Mouse (Mus musculus): ENCODE data around the gene Tssk2. TPM values are rescaled to one million over a fixed set of nuclear protein-coding genes. Genes with fewer than 3 reads are reported as not detected.

Gene Tssk2
- polyA plus RNA-seq, 1 experiment: not detected

- no peak for TF ChIP-seq POLR2A (IDR thresholded peaks at IDR 0.05; ENCODE audit: low read depth, low read length)
- peak; percentile 90 for TF ChIP-seq CTCF (IDR thresholded peaks at IDR 0.05; ENCODE audit: extremely low read depth, insufficient read depth, insufficient read length, insufficient replicate concordance)
- Histone ChIP-seq H3K36me3 (ENCODE audit: control insufficient read depth, insufficient read depth, low read length) (no peaks in the 10 kb centered on the region), H3K27me3 (ENCODE audit: control insufficient read depth, insufficient read depth, low read length) (no peaks in the 10 kb centered on the region), H3K27ac (ENCODE audit: insufficient read depth, low read length) (no peak overlapping the region), H3K4me3 (ENCODE audit: extremely low read depth, insufficient read depth, insufficient read length) (no peak overlapping the region), H3K4me1 (ENCODE audit: control insufficient read depth, insufficient read depth, insufficient read length) (peaks cover 2% of the 10 kb centered on the region; the same call in 1 of the 2 replicates)
- 8% methylated on average over 7 of the region's 7 CpGs for WGBS
- peak in 1 of 2 experiments; percentile 72 for DNase-seq (ENCODE audit: low read depth in 1 of 2, low spot score in 2 of 2)
Measured at GRCm38 (mm10) chr16:17938821-17939220, 40.4 kb downstream of the Tssk2 start.

- 36% methylated on average over 9 of the region's 9 CpGs for WGBS
- Histone ChIP-seq H3K36me3 (ENCODE audit: control insufficient read depth, insufficient read depth, low read length) (no peaks in the 10 kb centered on the region), H3K4me3 (ENCODE audit: extremely low read depth, insufficient read depth, insufficient read length) (no peak overlapping the region), H3K27ac (ENCODE audit: insufficient read depth, low read length) (no peak overlapping the region), H3K4me1 (ENCODE audit: control insufficient read depth, insufficient read depth, insufficient read length) (peaks cover 2% of the 10 kb centered on the region; the same call in 1 of the 2 replicates), H3K27me3 (ENCODE audit: control insufficient read depth, insufficient read depth, low read length) (no peaks in the 10 kb centered on the region)
- TF ChIP-seq POLR2A (IDR thresholded peaks at IDR 0.05; ENCODE audit: low read depth, low read length) (no peak), CTCF (IDR thresholded peaks at IDR 0.05; ENCODE audit: extremely low read depth, insufficient read depth, insufficient read length, insufficient replicate concordance) (no peak)
- DNase-seq (ENCODE audit: low read depth in 1 of 2, low spot score in 2 of 2): no peak
Measured at GRCm38 (mm10) chr16:17939255-17939751, 40.9 kb downstream of the Tssk2 start.

- WGBS: 84% methylated on average over 8 of the region's 8 CpGs
Measured at GRCm38 (mm10) chr16:17943466-17943865, 45.0 kb downstream of the Tssk2 start.

GRCm38 (mm10) chr16:17945081-17945831 is 46.8 kb downstream of the Tssk2 start:
- H3K36me3 ChIP-seq (ENCODE audit: control insufficient read depth, insufficient read depth, low read length): no peaks in the 10 kb centered on the region
- DNase-seq (ENCODE audit: low read depth in 1 of 2, low spot score in 2 of 2): no peak
- 65% methylated on average over 7 of the region's 7 CpGs for WGBS
- H3K4me1 ChIP-seq (ENCODE audit: control insufficient read depth, insufficient read depth, insufficient read length): no peaks in the 10 kb centered on the region
- H3K4me3 ChIP-seq (ENCODE audit: extremely low read depth, insufficient read depth, insufficient read length): no peak overlapping the region
- H3K27me3 ChIP-seq (ENCODE audit: control insufficient read depth, insufficient read depth, low read length): no peaks in the 10 kb centered on the region
- H3K27ac ChIP-seq (ENCODE audit: insufficient read depth, low read length): no peak overlapping the region
- TF ChIP-seq POLR2A (IDR thresholded peaks at IDR 0.05; ENCODE audit: low read depth, low read length) (no peak), CTCF (IDR thresholded peaks at IDR 0.05; ENCODE audit: extremely low read depth, insufficient read depth, insufficient read length, insufficient replicate concordance) (no peak)

More at GRCm38 (mm10) chr16:17943466-17943865, 45.0 kb downstream of the Tssk2 start:
- Histone ChIP-seq H3K36me3 (ENCODE audit: control insufficient read depth, insufficient read depth, low read length) (no peaks in the 10 kb centered on the region), H3K4me1 (ENCODE audit: control insufficient read depth, insufficient read depth, insufficient read length) (no peaks in the 10 kb centered on the region), H3K27me3 (ENCODE audit: control insufficient read depth, insufficient read depth, low read length) (no peaks in the 10 kb centered on the region), H3K4me3 (ENCODE audit: extremely low read depth, insufficient read depth, insufficient read length) (no peak overlapping the region), H3K27ac (ENCODE audit: insufficient read depth, low read length) (no peak overlapping the region)
- DNase-seq (ENCODE audit: low read depth in 1 of 2, low spot score in 2 of 2): no peak
- TF ChIP-seq CTCF (IDR thresholded peaks at IDR 0.05; ENCODE audit: extremely low read depth, insufficient read depth, insufficient read length, insufficient replicate concordance) (no peak), POLR2A (IDR thresholded peaks at IDR 0.05; ENCODE audit: low read depth, low read length) (no peak)

GRCm38 (mm10) chr16:17949421-17949877 is 51.0 kb downstream of the Tssk2 start:
- H3K4me3 ChIP-seq (ENCODE audit: extremely low read depth, insufficient read depth, insufficient read length): no peak overlapping the region
- TF ChIP-seq POLR2A (IDR thresholded peaks at IDR 0.05; ENCODE audit: low read depth, low read length) (no peak), CTCF (IDR thresholded peaks at IDR 0.05; ENCODE audit: extremely low read depth, insufficient read depth, insufficient read length, insufficient replicate concordance) (no peak)
- H3K27ac ChIP-seq (ENCODE audit: insufficient read depth, low read length): no peak overlapping the region
- no peaks in the 10 kb centered on the region for H3K27me3 ChIP-seq (ENCODE audit: control insufficient read depth, insufficient read depth, low read length)
- no peaks in the 10 kb centered on the region for H3K4me1 ChIP-seq (ENCODE audit: control insufficient read depth, insufficient read depth, insufficient read length)
- DNase-seq (ENCODE audit: low read depth in 1 of 2, low spot score in 2 of 2): no peak
- no peaks in the 10 kb centered on the region for H3K36me3 ChIP-seq (ENCODE audit: control insufficient read depth, insufficient read depth, low read length)
- WGBS: 62% methylated on average over 2 of the region's 2 CpGs

Other genes with a start within 250 kb of the Tssk2 start
- 110 and 117 TPM in 2 replicates for gene Med15, start 165.7 kb upstream of the Tssk2 start, polyA plus RNA-seq (2012; rRNA removed)
- gene Klhl22, start 139.0 kb upstream of the Tssk2 start, polyA plus RNA-seq (2012; rRNA removed): 20.0 and 25.5 TPM in 2 replicates
- 27.6 and 40.8 TPM in 2 replicates for gene Scarf2, start 101.4 kb upstream of the Tssk2 start, polyA plus RNA-seq (2012; rRNA removed)
- not detected in 2 replicates for gene B830017H08Rik, start 65.5 kb upstream of the Tssk2 start, polyA plus RNA-seq (2012; rRNA removed)
- 10.0 and 11.2 TPM in 2 replicates for gene Car15, start 60.3 kb upstream of the Tssk2 start, polyA plus RNA-seq (2012; rRNA removed)
- gene Gm20518, start 7.0 kb upstream of the Tssk2 start, polyA plus RNA-seq (2012; rRNA removed): 1.4 and 1.7 TPM in 2 replicates
- gene Tssk1, start 4.4 kb upstream of the Tssk2 start, polyA plus RNA-seq (2012; rRNA removed): 0.04 TPM in 1 of 2 replicates, not detected in the other
- gene Dgcr2, start 75 bp upstream of the Tssk2 start, polyA plus RNA-seq (2012; rRNA removed): 57.7 and 85.0 TPM in 2 replicates
- 19.3 and 22.7 TPM in 2 replicates for gene Ess2, start 12.7 kb downstream of the Tssk2 start, polyA plus RNA-seq (2012; rRNA removed)
- not detected in 2 replicates for gene Gsc2, start 16.4 kb downstream of the Tssk2 start, polyA plus RNA-seq (2012; rRNA removed)
- 46.1 and 59.0 TPM in 2 replicates for gene Slc25a1, start 29.6 kb downstream of the Tssk2 start, polyA plus RNA-seq (2012; rRNA removed)
- gene Vpreb2, start 81.8 kb downstream of the Tssk2 start, polyA plus RNA-seq (2012; rRNA removed): not detected in 2 replicates
- 17.6 and 20.3 TPM in 2 replicates for gene Dgcr6, start 154.2 kb downstream of the Tssk2 start, polyA plus RNA-seq (2012; rRNA removed)
- gene Prodh, start 191.6 kb downstream of the Tssk2 start, polyA plus RNA-seq (2012; rRNA removed): 11.3 and 13.1 TPM in 2 replicates
- 10.2 and 10.9 TPM in 2 replicates for gene Rtn4r, start 229.0 kb downstream of the Tssk2 start, polyA plus RNA-seq (2012; rRNA removed)

Data from spleen, adult 2 months (tissue).